Mouse (Mus musculus): Measurements from ENCODE around the gene Slit3.

Slit3 gene

DNA sequence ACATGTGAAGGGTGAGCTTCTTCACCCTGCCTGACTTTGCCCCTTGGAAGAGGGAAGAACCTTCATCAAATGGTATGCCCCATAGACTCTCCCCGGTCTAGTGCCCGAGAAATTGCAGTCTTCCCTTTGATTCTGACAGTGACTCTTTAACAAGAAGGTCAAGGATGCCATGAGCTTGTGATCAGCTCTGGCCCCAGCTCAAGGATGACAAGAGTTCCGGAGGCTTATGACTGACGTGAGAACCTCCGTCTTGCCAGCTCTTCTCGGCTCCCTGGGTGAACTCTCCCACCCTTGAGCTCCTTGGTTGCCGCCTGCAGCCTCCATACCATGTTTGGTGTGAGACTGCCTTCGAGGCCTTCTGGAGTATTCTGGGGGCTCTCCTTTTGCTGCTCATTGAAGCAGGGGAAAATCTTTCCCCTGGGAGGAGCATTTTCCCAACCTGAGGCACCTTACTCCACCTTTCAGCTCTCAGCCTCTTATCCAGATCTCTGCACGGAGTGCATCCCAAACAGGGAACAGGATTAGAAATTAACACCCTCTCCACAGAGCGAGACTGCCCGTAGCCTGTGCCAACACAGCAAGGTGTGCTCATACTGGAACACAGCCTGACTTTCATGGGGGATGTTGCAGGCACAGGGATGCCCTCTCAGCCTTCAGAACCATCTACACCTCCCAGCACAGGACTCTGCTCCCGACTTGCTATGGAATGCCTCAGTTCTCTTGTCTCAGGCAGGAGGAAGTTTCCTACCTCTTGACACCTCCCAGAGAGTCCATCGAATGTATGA, 224.9 kb downstream of the Slit3 start:
- DNase-seq (ENCODE audit: low read depth, low spot score), result no peak

GRCm38 (mm10) chr11:35348099-35348498, 227.1 kb downstream of the Slit3 start:
- no peak for DNase-seq (ENCODE audit: low read depth, low spot score)

- DNase-seq (ENCODE audit: low read depth, low spot score), result no peak
These were observed 229.9 kb downstream of the Slit3 start for GRCm38 (mm10) chr11:35350968-35351367.

DNA sequence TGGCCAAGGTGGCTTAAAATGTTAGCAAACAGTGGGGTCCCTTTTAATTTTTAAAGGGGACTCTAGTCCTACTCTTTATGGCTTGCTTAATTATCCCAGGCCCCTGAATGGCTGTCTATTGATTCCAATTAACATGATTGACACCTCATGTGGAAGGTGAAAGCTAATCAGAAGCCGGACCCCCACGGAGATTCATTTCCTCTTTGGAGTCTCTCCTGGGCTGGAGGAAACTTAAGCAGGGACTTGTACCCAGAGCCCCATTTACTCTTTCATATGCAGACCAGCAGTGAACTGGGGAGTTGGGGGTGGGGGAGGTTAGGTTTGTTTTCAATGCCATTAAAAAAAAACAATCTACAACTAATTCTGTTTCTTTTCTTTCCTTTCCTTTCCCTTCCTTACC, 230.4 kb downstream of the Slit3 start:
- DNase-seq (ENCODE audit: low read depth, low spot score), result no peak

GRCm38 (mm10) chr11:35355811-35356210, 234.8 kb downstream of the Slit3 start:
- DNase-seq (ENCODE audit: low read depth, low spot score), result no peak

DNA sequence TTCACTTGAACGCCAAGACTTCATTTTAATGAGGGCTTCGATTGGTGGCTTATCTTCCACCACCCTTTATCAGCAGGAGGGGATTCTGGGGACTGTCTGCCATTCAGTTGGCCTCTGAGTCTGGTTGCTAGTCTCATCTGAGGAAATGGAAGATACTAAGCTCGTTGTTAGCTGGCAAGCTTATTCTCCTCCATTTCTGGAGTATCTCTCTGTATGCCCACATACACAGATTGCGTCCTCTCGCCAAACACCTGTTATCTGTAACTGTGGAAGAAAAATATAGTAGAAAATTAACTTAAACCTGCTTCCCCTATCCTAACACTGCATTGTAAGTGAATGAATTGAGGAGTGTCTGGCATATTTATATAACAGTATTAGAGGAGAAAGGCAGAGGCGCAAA, 240.0 kb downstream of the Slit3 start:
- no peak for DNase-seq (ENCODE audit: low read depth, low spot score)

- DNase-seq (ENCODE audit: low read depth, low spot score), result no peak
These were observed 242.0 kb downstream of the Slit3 start for GRCm38 (mm10) chr11:35362975-35363374.

DNA sequence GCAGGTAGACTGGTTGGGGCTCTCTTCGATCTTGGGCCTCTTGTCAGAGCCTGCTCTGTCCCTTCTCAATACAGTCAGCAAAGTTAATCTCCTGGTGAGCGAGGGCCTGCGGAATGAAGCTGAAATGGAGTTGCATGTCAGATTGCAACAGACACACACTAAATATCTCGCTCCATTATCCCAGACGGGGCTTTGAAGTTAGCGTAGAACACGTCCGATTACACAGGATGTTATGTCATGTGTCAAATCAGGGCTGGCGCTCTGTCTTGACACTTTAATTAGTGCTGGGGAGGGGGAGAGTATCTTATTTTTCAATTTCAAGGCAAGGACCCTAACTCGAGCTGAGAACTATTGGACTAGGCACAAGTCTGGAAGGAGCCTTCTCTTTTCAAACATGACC, 243.4 kb downstream of the Slit3 start:
- DNase-seq (ENCODE audit: low read depth, low spot score), result no peak

DNA sequence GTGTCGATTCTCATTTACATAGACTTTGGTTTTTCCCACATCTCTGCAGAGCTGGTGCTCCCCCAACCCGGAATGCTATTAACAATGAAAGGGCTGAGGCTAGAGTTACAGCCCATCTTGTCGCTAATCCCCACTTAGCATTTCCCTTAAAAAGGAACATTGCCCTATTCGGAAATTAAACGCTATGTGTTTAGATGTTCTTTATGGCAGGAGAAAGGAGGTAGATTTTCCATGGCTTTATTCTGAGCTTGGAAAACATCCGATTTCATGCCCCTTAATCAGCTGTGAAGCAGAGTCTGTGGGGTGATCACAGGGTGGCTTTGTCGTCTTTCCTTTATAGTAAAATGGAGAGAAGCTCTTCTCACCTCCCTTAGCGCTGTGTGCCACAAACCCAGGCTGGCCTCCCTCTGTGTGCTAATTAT, 244.5 kb downstream of the Slit3 start:
- DNase-seq (ENCODE audit: low read depth, low spot score), result no peak

- DNase-seq (ENCODE audit: low read depth, low spot score), result no peak
These were observed 245.6 kb downstream of the Slit3 start for GRCm38 (mm10) chr11:35366611-35367010.

DNA sequence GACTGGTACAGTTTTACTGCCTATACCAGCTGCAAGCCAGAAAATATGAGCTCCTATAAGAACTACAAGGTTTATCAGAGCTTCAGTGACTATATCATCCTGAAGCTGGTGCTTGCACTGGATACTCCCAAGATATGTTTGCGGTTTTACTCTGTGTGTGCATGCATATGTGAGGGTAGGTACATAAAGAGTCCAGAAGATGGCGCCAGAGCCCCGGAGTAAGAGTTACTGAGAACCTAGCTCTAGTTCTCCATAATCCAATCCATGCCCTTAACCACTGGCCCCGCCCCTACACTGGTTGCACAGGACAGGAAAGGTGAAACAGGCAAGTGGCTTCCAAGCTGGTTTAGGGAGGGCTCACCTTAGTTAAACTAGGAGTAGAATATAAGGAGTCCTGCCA, 246.2 kb downstream of the Slit3 start:
- DNase-seq (ENCODE audit: low read depth, low spot score), result peak; percentile 47

DNA sequence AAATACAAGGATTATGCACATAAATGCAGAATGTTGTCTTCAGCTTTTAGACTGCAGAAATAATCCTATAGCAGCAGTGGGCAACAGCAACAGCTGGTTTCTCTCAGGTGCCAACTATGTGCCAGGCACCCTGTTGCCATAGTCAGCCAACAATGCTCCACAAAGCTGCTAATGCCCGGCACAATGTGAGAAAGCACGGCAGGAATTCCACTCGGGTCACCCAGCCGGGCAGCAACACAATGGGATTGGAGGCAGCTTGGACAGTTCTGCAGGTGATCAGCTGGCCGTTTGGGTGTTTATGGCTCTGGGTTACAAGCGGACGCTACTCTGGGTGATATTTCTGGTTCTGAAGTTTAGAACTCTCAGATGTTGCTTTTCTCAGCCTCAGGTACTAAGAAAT, 248.9 kb downstream of the Slit3 start:
- DNase-seq (ENCODE audit: low read depth, low spot score), result no peak

DNA sequence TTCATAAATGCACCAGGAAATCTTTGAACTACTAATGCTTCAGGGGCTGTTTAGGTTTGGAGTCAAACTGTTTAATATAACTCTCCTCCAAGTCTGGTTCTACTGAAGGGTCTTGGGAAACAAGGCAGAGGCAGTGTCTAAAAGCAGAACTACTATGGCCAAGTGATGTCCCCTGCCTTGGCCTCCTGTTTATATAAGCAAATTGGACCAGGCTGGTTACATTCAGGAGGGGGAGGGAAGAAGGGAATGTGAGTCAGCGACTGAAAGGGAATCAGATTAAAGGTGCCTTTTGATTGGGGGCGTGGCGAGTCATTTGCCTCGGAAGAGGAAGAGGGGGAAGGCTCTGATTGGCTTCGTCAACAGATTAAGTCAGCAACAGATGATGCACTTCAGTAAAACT, 249.7 kb downstream of the Slit3 start:
- no peak for DNase-seq (ENCODE audit: low read depth, low spot score)

- DNase-seq (ENCODE audit: low read depth, low spot score), result no peak
These were observed 251.4 kb downstream of the Slit3 start for GRCm38 (mm10) chr11:35372410-35372809.

GRCm38 (mm10) chr11:35375072-35375471, 254.0 kb downstream of the Slit3 start:
- no peak for DNase-seq (ENCODE audit: low read depth, low spot score)

DNA sequence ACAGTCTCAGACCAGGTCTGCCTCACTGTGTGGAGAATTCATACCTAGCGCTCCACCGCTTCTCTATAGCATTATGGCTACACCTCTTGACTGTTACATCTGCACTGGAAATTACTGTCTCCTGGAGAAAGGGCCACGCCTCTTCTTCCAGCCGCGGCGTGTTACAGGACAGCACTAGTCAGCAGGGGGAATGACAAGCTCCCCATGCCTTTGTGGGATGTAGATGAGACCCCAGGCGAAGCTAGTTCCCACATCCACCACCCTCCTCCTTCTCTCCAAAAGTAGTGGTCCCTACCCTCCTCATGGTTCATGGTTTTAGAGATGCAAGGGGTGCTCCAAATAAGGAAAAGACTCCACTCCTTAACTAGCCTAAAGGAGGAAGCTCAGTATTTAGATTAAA, 257.8 kb downstream of the Slit3 start:
- DNase-seq (ENCODE audit: low read depth, low spot score), result no peak

DNA sequence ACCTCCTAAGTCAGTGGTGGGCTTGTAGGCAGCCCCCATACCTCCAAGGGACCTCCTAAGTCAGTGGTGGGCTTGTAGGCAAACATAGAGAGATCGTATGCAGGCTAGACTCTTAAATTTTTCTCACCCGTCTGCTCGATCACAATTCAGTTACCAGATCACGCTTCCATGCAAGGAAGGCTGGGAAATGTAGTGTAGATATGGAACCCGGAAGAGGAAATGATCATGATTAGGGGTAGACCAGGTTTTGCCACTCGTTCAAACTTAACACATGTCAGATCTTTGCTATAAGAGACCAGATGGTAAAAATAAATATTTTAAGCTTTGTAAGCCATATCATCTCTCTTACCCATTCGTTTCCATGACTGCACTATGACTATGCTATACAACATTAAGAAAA, 258.4 kb downstream of the Slit3 start:
- no peak for DNase-seq (ENCODE audit: low read depth, low spot score)

DNA sequence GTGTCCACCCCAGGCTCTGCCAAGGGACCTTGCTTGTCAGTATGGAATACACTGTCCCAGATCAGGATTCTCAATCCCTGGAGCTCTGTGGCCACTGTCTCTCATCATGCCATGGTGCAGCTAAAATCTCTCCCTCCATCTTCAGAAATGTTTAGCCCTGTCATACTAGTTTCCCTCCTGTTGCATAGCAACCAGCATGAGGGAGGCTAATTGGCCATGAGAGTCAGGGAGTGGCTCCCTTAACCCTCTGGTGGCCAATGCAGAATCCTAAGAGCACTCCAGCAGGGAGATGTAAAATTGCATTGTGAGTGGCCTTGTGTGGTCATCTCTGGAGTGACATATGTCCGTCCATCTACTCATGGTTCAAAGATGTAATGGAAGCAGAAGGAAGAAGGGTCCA, 259.7 kb downstream of the Slit3 start:
- no peak for DNase-seq (ENCODE audit: low read depth, low spot score)

DNA sequence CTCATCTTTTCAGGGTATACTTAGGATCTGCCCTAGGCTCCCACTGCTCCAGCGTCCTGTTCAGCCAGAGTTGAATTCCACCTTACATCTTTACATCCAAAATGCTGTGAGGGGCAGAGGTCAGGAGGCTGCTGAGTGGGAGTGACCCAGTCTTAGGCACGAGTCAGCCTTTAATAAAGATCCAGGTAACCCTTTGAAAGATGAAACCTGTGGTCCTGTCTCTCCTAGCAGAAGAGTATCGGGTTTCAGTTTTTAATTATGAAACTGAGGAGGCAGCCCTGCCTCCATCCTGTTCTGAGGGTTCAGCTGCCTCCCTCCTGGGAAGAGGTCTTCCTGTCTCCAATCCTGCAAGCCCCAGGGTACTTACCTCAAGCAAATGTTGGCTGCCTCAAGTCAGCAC, 264.4 kb downstream of the Slit3 start:
- no peak for DNase-seq (ENCODE audit: low read depth, low spot score)

DNA sequence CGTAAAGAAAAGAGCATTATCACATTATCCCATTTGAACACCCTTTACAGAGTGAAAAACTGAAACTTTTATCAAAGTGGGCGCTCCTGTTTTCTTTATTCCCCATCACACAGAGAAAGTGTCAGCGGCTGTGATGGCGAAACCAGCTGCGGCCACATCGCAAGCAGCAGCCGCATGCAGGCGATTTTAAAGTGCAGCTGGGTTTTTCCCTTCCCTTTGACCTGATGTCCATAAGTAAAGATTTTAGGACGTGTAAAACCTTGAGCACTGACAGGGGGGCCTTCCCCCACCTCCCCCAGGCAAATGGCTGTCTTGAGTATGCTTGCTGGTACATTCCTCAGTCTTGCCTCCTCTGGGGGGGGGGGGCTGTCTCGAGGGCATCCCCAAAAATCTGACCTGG, 266.8 kb downstream of the Slit3 start:
- no peak for DNase-seq (ENCODE audit: low read depth, low spot score)

DNA sequence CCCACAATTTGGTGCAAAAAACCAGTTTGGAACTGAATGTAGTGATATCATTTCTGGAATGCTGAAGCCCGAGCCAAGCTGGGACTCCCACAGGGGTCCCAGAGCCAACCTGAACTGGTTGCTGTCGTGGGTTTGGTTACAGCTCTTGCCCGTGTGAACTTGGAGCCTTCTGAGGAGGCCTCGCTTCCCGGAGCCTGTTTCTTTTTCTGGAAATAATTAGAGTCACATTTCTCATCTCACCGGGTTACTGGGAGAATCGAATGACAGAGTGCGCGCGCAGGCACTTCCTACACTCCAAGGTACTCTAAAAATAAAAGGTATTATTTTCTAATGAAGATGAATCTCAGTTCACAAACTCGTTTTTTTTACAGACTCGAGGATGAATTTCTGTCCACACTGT, 267.4 kb downstream of the Slit3 start:
- no peak for DNase-seq (ENCODE audit: low read depth, low spot score)

GRCm38 (mm10) chr11:35389341-35389740, 268.3 kb downstream of the Slit3 start:
- DNase-seq (ENCODE audit: low read depth, low spot score), result no peak

- no peak for DNase-seq (ENCODE audit: low read depth, low spot score)
These were observed 268.9 kb downstream of the Slit3 start for GRCm38 (mm10) chr11:35389780-35390435.
